Mouse (Mus musculus): ENCODE data around the gene Ccdc148. TPM values are rescaled to one million over a fixed set of nuclear protein-coding genes. Genes with fewer than 3 reads are reported as not detected.

The Ccdc148 gene
- polyA plus RNA-seq, 1 experiment from 2014 or later: 0.75 TPM

- no peaks in the 10 kb centered on the region for H3K36me3 ChIP-seq (replicated peaks; ENCODE audit: insufficient read depth, low read length)
- TF ChIP-seq CTCF (IDR thresholded peaks at IDR 0.05; ENCODE audit: low read depth): no peak
- no peak for TF ChIP-seq EP300 (IDR thresholded peaks at IDR 0.05; ENCODE audit: low read depth)
- H3K4me3 ChIP-seq (ENCODE audit: low read depth, low read length): no peak overlapping the region
- no peak overlapping the region for H3K27ac ChIP-seq (ENCODE audit: low read depth)
- H3K4me2 ChIP-seq (ENCODE audit: low read depth, low read length): no peak overlapping the region
- no peaks in the 10 kb centered on the region for H3K27me3 ChIP-seq (ENCODE audit: insufficient read depth, low read length)
- H3K4me1 ChIP-seq (ENCODE audit: insufficient read depth): no peaks in the 10 kb centered on the region
- H3K9me3 ChIP-seq (ENCODE audit: low read length): no peaks in the 10 kb centered on the region
- no peak for DNase-seq
- ATAC-seq: no peak
- 66% methylated on average over 3 of the region's 3 CpGs for WGBS (ENCODE audit: insufficient replicate concordance)
- no peak overlapping the region for H3K9ac ChIP-seq (replicated peaks)
Observed at GRCm38 (mm10) chr2:58841021-58841420, 319.5 kb downstream of the Ccdc148 start.

GRCm38 (mm10) chr2:58832253-58832980 lies 328.1 kb downstream of the Ccdc148 start:
- Histone ChIP-seq H3K4me2 (ENCODE audit: low read depth, low read length) (no peak overlapping the region), H3K27ac (ENCODE audit: low read depth) (no peak overlapping the region), H3K4me1 (ENCODE audit: insufficient read depth) (no peaks in the 10 kb centered on the region), H3K9me3 (ENCODE audit: low read length) (no peaks in the 10 kb centered on the region), H3K9ac (replicated peaks) (no peak overlapping the region), H3K36me3 (replicated peaks; ENCODE audit: insufficient read depth, low read length) (no peaks in the 10 kb centered on the region), H3K27me3 (ENCODE audit: insufficient read depth, low read length) (no peaks in the 10 kb centered on the region), H3K4me3 (ENCODE audit: low read depth, low read length) (no peak overlapping the region)
- WGBS (ENCODE audit: insufficient replicate concordance): 84% methylated on average over 20 of the region's 20 CpGs
- ATAC-seq (no peak), DNase-seq (no peak)
- TF ChIP-seq EP300 (IDR thresholded peaks at IDR 0.05; ENCODE audit: low read depth) (no peak), CTCF (IDR thresholded peaks at IDR 0.05; ENCODE audit: low read depth) (no peak)

GRCm38 (mm10) chr2:58829981-58830742 lies 330.3 kb downstream of the Ccdc148 start:
- WGBS (ENCODE audit: insufficient replicate concordance): 65% methylated on average over 7 of the region's 7 CpGs
- Histone ChIP-seq H3K27me3 (ENCODE audit: insufficient read depth, low read length) (no peaks in the 10 kb centered on the region), H3K4me2 (ENCODE audit: low read depth, low read length) (no peak overlapping the region), H3K9me3 (ENCODE audit: low read length) (no peaks in the 10 kb centered on the region), H3K4me3 (ENCODE audit: low read depth, low read length) (no peak overlapping the region), H3K36me3 (replicated peaks; ENCODE audit: insufficient read depth, low read length) (no peaks in the 10 kb centered on the region), H3K27ac (ENCODE audit: low read depth) (no peak overlapping the region), H3K4me1 (ENCODE audit: insufficient read depth) (no peaks in the 10 kb centered on the region), H3K9ac (replicated peaks) (no peak overlapping the region)
- TF ChIP-seq CTCF (IDR thresholded peaks at IDR 0.05; ENCODE audit: low read depth) (0 out of 2 replicates have a peak, but pooled peaks have one; percentile 21), EP300 (IDR thresholded peaks at IDR 0.05; ENCODE audit: low read depth) (no peak)
- ATAC-seq: no peak
- DNase-seq: no peak

- DNase-seq (no peak), ATAC-seq (no peak)
- Histone ChIP-seq H3K27me3 (ENCODE audit: insufficient read depth, low read length) (no peaks in the 10 kb centered on the region), H3K9me3 (ENCODE audit: low read length) (no peaks in the 10 kb centered on the region), H3K9ac (replicated peaks) (no peak overlapping the region), H3K4me3 (ENCODE audit: low read depth, low read length) (no peak overlapping the region), H3K36me3 (replicated peaks; ENCODE audit: insufficient read depth, low read length) (no peaks in the 10 kb centered on the region), H3K4me1 (ENCODE audit: insufficient read depth) (no peaks in the 10 kb centered on the region), H3K27ac (ENCODE audit: low read depth) (no peak overlapping the region), H3K4me2 (ENCODE audit: low read depth, low read length) (no peak overlapping the region)
- TF ChIP-seq EP300 (IDR thresholded peaks at IDR 0.05; ENCODE audit: low read depth) (no peak), CTCF (IDR thresholded peaks at IDR 0.05; ENCODE audit: low read depth) (no peak)
- 52% methylated on average over 3 of the region's 3 CpGs for WGBS (ENCODE audit: insufficient replicate concordance)
Observed at GRCm38 (mm10) chr2:58828910-58829600, 331.4 kb downstream of the Ccdc148 start.

- WGBS (ENCODE audit: insufficient replicate concordance): 61% methylated on average over 2 of the region's 2 CpGs
- no peak overlapping the region for H3K4me3 ChIP-seq (ENCODE audit: low read depth, low read length)
- ATAC-seq (no peak), DNase-seq (no peak)
- no peaks in the 10 kb centered on the region for H3K36me3 ChIP-seq (replicated peaks; ENCODE audit: insufficient read depth, low read length)
- no peaks in the 10 kb centered on the region for H3K9me3 ChIP-seq (ENCODE audit: low read length)
- H3K4me1 ChIP-seq (ENCODE audit: insufficient read depth): no peaks in the 10 kb centered on the region
- no peak overlapping the region for H3K4me2 ChIP-seq (ENCODE audit: low read depth, low read length)
- TF ChIP-seq CTCF (IDR thresholded peaks at IDR 0.05; ENCODE audit: low read depth) (no peak), EP300 (IDR thresholded peaks at IDR 0.05; ENCODE audit: low read depth) (no peak)
- H3K27ac ChIP-seq (ENCODE audit: low read depth): no peak overlapping the region
- H3K27me3 ChIP-seq (ENCODE audit: insufficient read depth, low read length): no peaks in the 10 kb centered on the region
- H3K9ac ChIP-seq (replicated peaks): no peak overlapping the region
Observed at GRCm38 (mm10) chr2:58812941-58813340, 347.5 kb downstream of the Ccdc148 start.

GRCm38 (mm10) chr2:58799623-58800022 lies 360.9 kb downstream of the Ccdc148 start:
- no peak overlapping the region for H3K9ac ChIP-seq (replicated peaks)
- ATAC-seq: no peak
- DNase-seq: no peak
- H3K4me3 ChIP-seq (ENCODE audit: low read depth, low read length): no peak overlapping the region
- H3K27me3 ChIP-seq (ENCODE audit: insufficient read depth, low read length): no peaks in the 10 kb centered on the region
- no peak overlapping the region for H3K4me2 ChIP-seq (ENCODE audit: low read depth, low read length)
- H3K9me3 ChIP-seq (ENCODE audit: low read length): no peaks in the 10 kb centered on the region
- TF ChIP-seq EP300 (IDR thresholded peaks at IDR 0.05; ENCODE audit: low read depth): no peak
- TF ChIP-seq CTCF (IDR thresholded peaks at IDR 0.05; ENCODE audit: low read depth): no peak
- 58% methylated on average over 5 of the region's 5 CpGs for WGBS (ENCODE audit: insufficient replicate concordance)
- no peaks in the 10 kb centered on the region for H3K4me1 ChIP-seq (ENCODE audit: insufficient read depth)
- no peak overlapping the region for H3K27ac ChIP-seq (ENCODE audit: low read depth)
- H3K36me3 ChIP-seq (replicated peaks; ENCODE audit: insufficient read depth, low read length): no peaks in the 10 kb centered on the region

Measured in liver, postnatal 0 days (tissue).